Mouse (Mus musculus): ENCODE results near the gene Rhd. TPM values are rescaled to one million over a fixed set of nuclear protein-coding genes. Genes with fewer than 3 reads are reported as not detected.
"Not testable (repeated sequence)": the region's sequence is repeated elsewhere in the genome, so short reads cannot be mapped to it uniquely, and the experiment has no call there.

The Rhd gene
- polyA plus RNA-seq (2014; fragmentation: Nextera tagmentation; extraction: Ambion mirVana), result 1.8 and 2.1 TPM in 2 replicates

DNA sequence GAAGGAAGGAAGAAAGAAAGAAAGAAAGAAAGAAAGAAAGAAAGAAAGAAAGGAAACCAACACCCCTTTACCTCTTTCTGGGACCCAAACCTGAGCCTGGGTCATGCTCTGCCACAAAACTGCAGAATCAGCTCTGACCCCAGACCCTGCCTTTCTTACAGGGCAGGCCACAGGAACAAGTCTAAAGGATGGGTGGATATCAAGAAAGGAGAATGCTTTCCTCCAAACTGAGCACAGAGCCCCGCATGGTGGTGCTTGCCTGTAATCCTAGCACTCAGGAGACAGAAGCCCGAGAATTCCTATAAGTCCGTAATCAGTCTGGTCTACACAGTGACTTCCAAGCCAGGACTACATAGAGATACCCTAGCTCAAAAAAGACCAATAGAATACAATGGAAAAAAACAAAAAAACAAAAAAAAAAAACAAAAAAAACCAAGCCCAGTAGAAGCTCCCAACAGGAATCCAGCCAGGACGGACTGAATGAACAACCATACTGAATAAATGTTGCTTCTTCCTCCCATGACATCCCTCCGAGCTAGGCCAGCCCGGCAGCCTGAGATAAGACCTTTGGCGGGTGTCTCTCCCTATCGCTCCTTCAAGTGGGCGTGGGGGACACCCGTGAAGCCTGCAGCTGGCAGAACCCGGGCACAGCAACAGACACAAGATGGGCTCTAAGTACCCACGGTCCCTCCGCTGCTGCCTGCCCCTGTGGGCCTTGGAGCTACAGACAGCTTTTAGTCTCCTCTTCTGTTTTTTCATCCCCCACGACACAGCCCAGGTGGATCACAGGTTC, at the start of gene Rhd:
Gene Rhd (plus strand): TSS at position 600 of the 793 bp plus-strand sequence.
- Histone ChIP-seq H3K27me3 (ENCODE audit: control insufficient read depth, insufficient read depth, low read length) (0 out of 2 replicates have a peak, but pooled peaks cover 2% of the 10 kb centered on the region), H3K4me2 (ENCODE audit: low read depth, low read length) (no peak within 1 kb of the TSS), H3K4me3 (ENCODE audit: low read depth, low read length) (no peak within 1 kb of the TSS), H3K9ac (replicated peaks; ENCODE audit: low read depth, low read length) (no peak within 1 kb of the TSS), H3K4me1 (ENCODE audit: control insufficient read depth, insufficient read depth, low read length) (no peaks in the 10 kb centered on the region), H3K27ac (ENCODE audit: low read depth, low read length) (no peak within 1 kb of the TSS), H3K36me3 (ENCODE audit: control insufficient read depth, insufficient read depth, low read length) (no peaks in the 10 kb centered on the region), H3K9me3 (ENCODE audit: control insufficient read depth, low read length) (no peaks in the 10 kb centered on the region)
- WGBS, result 74% methylated on average over 14 of the region's 14 CpGs
- ATAC-seq (ENCODE audit: low read depth), result no peak

DNA sequence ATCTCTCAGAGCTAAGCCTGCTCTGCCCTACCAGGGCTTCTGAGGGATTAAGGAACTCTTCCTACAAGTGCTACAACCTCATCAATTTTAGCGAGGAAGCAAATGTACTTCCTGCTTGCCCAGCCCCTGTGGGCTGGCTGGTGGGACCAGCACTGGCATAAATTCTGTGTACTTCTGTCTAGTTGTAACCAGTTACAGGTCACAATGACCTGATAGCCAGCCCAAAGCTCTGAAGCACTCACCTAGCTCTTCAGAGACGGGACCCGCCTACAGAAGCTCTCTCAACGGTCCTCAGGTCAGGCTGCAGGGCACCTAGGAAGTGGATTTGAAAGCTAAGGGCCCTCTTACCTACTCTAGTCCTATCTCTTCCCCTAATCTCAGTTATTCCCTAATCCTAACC, 46.6 kb upstream of the Rhd start:
- 96% methylated on average over 4 of the region's 4 CpGs for WGBS
- Histone ChIP-seq H3K4me3 (ENCODE audit: low read depth, low read length) (no peak overlapping the region), H3K27me3 (ENCODE audit: control insufficient read depth, insufficient read depth, low read length) (no peaks in the 10 kb centered on the region), H3K36me3 (ENCODE audit: control insufficient read depth, insufficient read depth, low read length) (no peaks in the 10 kb centered on the region; the same call in 1 of the 2 replicates), H3K9me3 (ENCODE audit: control insufficient read depth, low read length) (no peaks in the 10 kb centered on the region), H3K9ac (replicated peaks; ENCODE audit: low read depth, low read length) (no peak overlapping the region), H3K27ac (ENCODE audit: low read depth, low read length) (no peak overlapping the region), H3K4me2 (ENCODE audit: low read depth, low read length) (no peak overlapping the region), H3K4me1 (ENCODE audit: control insufficient read depth, insufficient read depth, low read length) (no peaks in the 10 kb centered on the region; the same call in 1 of the 2 replicates)
- ATAC-seq (ENCODE audit: low read depth), result no peak

DNA sequence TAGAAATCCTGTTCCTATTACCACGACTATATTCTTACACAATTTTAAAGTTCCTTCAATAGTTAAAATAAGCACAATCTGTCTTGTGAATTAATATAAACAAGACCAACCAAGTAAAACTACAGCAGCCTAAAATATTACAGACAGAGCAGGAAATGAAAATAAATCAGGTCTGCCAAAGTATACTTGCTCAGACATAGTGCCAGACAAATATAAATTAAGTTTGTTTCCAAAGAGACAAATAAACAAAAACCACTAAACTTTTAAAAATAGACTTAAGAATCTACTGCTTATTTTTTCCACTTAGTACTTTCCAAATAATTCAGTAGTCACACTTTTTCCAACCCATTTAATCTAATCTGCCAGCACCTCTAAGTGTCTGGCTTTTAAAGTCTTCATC, 43.3 kb upstream of the Rhd start:
- Histone ChIP-seq H3K4me1 (ENCODE audit: control insufficient read depth, insufficient read depth, low read length) (no peaks in the 10 kb centered on the region), H3K9ac (replicated peaks; ENCODE audit: low read depth, low read length) (no peak overlapping the region), H3K4me3 (ENCODE audit: low read depth, low read length) (no peak overlapping the region), H3K36me3 (ENCODE audit: control insufficient read depth, insufficient read depth, low read length) (peaks cover 5% of the 10 kb centered on the region; the same call in 1 of the 2 replicates), H3K27me3 (ENCODE audit: control insufficient read depth, insufficient read depth, low read length) (no peaks in the 10 kb centered on the region), H3K27ac (ENCODE audit: low read depth, low read length) (no peak overlapping the region), H3K9me3 (ENCODE audit: control insufficient read depth, low read length) (no peaks in the 10 kb centered on the region), H3K4me2 (ENCODE audit: low read depth, low read length) (no peak overlapping the region)
- ATAC-seq (ENCODE audit: low read depth), result no peak
- 84% methylated on average over 1 of the region's 1 CpGs for WGBS

DNA sequence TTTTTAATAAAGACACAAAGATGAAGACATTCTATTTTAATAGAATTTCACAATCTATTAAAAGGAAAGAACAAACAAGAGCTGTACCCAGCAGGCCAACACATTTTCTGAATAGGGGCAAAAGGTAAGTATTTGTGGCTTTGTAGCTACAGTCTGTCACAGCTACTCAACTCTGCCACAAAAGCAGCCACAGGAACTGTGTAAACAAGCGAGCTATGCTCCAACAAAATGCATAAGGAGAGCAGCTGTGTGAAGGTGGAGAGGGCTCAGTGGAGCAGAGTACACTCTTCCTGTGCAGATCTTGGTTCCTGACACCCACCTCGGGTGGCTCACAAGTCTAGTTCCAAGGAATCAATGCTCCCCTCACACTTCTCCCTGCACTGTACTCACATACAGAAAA, 40.8 kb upstream of the Rhd start:
- no peaks in the 10 kb centered on the region for H3K9me3 ChIP-seq (ENCODE audit: control insufficient read depth, low read length)
- no peaks in the 10 kb centered on the region for H3K27me3 ChIP-seq (ENCODE audit: control insufficient read depth, insufficient read depth, low read length)
- H3K4me2 ChIP-seq (ENCODE audit: low read depth, low read length), result no peak overlapping the region
- ATAC-seq (ENCODE audit: low read depth), result no peak
- no peak overlapping the region for H3K9ac ChIP-seq (replicated peaks; ENCODE audit: low read depth, low read length)
- WGBS, result 74% methylated on average over 2 of the region's 2 CpGs
- H3K27ac ChIP-seq (ENCODE audit: low read depth, low read length), result no peak overlapping the region
- H3K36me3 ChIP-seq (ENCODE audit: control insufficient read depth, insufficient read depth, low read length), result peaks cover 19% of the 10 kb centered on the region; the same call in 1 of the 2 replicates
- H3K4me3 ChIP-seq (ENCODE audit: low read depth, low read length), result no peak overlapping the region
- H3K4me1 ChIP-seq (ENCODE audit: control insufficient read depth, insufficient read depth, low read length), result no peaks in the 10 kb centered on the region

DNA sequence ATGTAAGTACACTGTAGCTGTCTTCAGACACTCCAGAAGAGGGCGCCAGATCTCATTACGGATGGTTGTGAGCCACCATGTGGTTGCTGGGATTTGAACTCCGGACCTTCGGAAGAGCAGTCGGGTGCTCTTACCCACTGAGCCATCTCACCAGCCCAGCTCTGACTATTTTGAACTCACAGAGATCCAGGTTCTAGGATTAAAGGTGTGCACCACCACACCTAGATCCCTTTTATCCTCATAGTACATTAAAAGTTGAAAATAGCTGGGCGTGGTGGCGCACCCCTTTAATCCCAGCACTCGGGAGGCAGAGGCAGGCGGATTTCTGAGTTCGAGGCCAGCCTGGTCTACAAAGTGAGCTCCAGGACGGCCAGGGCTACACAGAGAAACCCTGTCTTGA, 38.5 kb upstream of the Rhd start:
- not testable (repeated sequence) for H3K9me3 ChIP-seq (ENCODE audit: control insufficient read depth, low read length); H3K4me1 ChIP-seq (ENCODE audit: control insufficient read depth, insufficient read depth, low read length); H3K27ac ChIP-seq (ENCODE audit: low read depth, low read length); H3K27me3 ChIP-seq (ENCODE audit: control insufficient read depth, insufficient read depth, low read length); H3K9ac ChIP-seq (replicated peaks; ENCODE audit: low read depth, low read length); H3K4me3 ChIP-seq (ENCODE audit: low read depth, low read length); H3K4me2 ChIP-seq (ENCODE audit: low read depth, low read length); ATAC-seq (ENCODE audit: low read depth)
- H3K36me3 ChIP-seq (ENCODE audit: control insufficient read depth, insufficient read depth, low read length), result peaks cover 31% of the 10 kb centered on the region; the same call in 1 of the 2 replicates
- over 99% methylated on average over 10 of the region's 11 CpGs for WGBS

DNA sequence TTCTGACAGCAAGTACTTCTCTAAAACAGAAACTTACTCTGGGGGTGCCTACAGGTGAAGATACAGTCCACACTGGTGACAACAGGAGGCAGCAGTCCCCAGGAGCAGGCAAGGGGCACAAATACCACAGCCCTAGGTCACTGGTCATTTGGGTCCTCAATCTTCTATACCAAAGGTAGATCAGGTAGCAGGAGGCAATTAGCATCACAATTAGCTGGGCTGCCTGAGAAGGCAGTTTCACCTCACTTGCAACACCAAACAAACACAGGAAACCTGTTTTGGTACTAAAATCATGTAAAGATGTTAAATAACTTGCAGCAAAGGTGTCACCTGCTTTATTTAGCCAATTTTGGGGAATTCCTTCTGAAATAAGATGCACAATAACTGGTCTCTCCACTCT, 38.0 kb upstream of the Rhd start:
- Histone ChIP-seq H3K9ac (replicated peaks; ENCODE audit: low read depth, low read length) (no peak overlapping the region), H3K27ac (ENCODE audit: low read depth, low read length) (no peak overlapping the region), H3K27me3 (ENCODE audit: control insufficient read depth, insufficient read depth, low read length) (no peaks in the 10 kb centered on the region), H3K4me3 (ENCODE audit: low read depth, low read length) (no peak overlapping the region), H3K9me3 (ENCODE audit: control insufficient read depth, low read length) (no peaks in the 10 kb centered on the region), H3K4me1 (ENCODE audit: control insufficient read depth, insufficient read depth, low read length) (no peaks in the 10 kb centered on the region), H3K4me2 (ENCODE audit: low read depth, low read length) (no peak overlapping the region), H3K36me3 (ENCODE audit: control insufficient read depth, insufficient read depth, low read length) (peaks cover 34% of the 10 kb centered on the region; the same call in 1 of the 2 replicates)
- ATAC-seq (ENCODE audit: low read depth), result no peak

DNA sequence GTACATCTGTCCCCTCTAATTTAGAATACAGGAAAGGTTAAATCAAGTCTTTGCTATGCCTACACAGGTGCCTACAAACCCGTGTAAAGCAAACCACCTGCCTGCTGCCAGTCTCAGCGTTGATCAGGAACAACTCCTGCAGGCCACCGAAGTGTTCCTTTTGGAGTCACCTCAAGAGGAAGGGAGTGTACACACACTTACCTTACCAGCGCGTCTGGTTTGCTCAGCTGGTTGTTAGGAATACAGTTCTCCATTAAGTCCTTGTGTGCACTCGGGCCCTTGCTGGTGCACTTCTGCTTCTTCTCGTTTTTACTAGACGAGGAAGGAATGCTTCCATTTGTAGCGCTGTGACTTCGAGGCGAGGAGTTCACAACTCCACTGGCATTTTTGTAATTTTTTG, 36.5 kb upstream of the Rhd start:
- WGBS, result 92% methylated on average over 11 of the region's 11 CpGs
- ATAC-seq (ENCODE audit: low read depth), result no peak
- H3K36me3 ChIP-seq (ENCODE audit: control insufficient read depth, insufficient read depth, low read length), result peaks cover 34% of the 10 kb centered on the region; the same call in 1 of the 2 replicates
- no peaks in the 10 kb centered on the region for H3K9me3 ChIP-seq (ENCODE audit: control insufficient read depth, low read length)
- no peak overlapping the region for H3K4me3 ChIP-seq (ENCODE audit: low read depth, low read length)
- no peaks in the 10 kb centered on the region for H3K27me3 ChIP-seq (ENCODE audit: control insufficient read depth, insufficient read depth, low read length)
- H3K9ac ChIP-seq (replicated peaks; ENCODE audit: low read depth, low read length), result no peak overlapping the region
- H3K27ac ChIP-seq (ENCODE audit: low read depth, low read length), result no peak overlapping the region
- H3K4me2 ChIP-seq (ENCODE audit: low read depth, low read length), result no peak overlapping the region
- H3K4me1 ChIP-seq (ENCODE audit: control insufficient read depth, insufficient read depth, low read length), result no peaks in the 10 kb centered on the region

DNA sequence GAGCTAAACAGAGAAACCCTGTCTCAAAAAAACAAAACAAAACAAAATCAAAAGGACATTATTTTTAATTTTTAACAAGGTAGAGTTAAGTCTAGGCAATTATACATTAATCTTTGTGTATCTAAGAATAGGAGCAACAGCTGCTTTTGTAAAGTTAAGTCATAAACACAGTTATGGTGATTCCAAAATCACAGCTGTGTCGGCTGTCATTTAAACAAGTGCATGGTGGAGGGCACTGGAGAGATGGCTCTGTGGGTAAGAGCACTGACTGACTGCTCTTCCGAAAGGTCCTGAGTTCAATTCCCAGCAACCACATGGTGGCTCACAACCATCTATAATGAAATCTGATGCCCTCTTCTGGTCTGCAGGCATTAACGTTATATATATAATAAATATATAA, 32.4 kb upstream of the Rhd start:
- H3K36me3 ChIP-seq (ENCODE audit: control insufficient read depth, insufficient read depth, low read length), result peaks cover 28% of the 10 kb centered on the region
- no peak overlapping the region for H3K4me3 ChIP-seq (ENCODE audit: low read depth, low read length)
- ATAC-seq (ENCODE audit: low read depth), result no peak
- no peak overlapping the region for H3K9ac ChIP-seq (replicated peaks; ENCODE audit: low read depth, low read length)
- no peaks in the 10 kb centered on the region for H3K9me3 ChIP-seq (ENCODE audit: control insufficient read depth, low read length)
- WGBS, result 91% methylated on average over 3 of the region's 3 CpGs
- H3K4me2 ChIP-seq (ENCODE audit: low read depth, low read length), result no peak overlapping the region
- no peaks in the 10 kb centered on the region for H3K27me3 ChIP-seq (ENCODE audit: control insufficient read depth, insufficient read depth, low read length)
- H3K4me1 ChIP-seq (ENCODE audit: control insufficient read depth, insufficient read depth, low read length), result no peaks in the 10 kb centered on the region
- no peak overlapping the region for H3K27ac ChIP-seq (ENCODE audit: low read depth, low read length)

DNA sequence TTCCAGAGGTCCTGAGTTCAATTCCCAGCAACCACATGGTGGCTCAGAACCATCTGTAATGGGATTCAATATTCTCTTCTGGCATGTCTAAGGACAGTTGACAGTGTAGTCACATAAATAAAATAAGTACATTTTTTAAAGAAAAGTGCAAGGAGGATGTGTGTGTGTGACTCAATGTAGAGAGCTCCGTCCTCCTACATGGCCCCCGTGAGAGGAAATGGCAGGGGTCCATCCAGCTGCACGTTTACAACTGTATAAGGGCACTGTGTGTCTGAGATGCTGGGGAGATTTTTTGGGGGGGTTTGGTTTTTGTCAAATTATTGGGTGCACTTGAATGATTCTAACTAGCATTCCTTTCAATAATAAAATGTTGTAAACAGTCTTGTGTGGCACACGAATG, 28.9 kb upstream of the Rhd start:
- no peak overlapping the region for H3K27ac ChIP-seq (ENCODE audit: low read depth, low read length)
- H3K9me3 ChIP-seq (ENCODE audit: control insufficient read depth, low read length), result no peaks in the 10 kb centered on the region
- ATAC-seq (ENCODE audit: low read depth), result no peak
- no peaks in the 10 kb centered on the region for H3K4me1 ChIP-seq (ENCODE audit: control insufficient read depth, insufficient read depth, low read length)
- 81% methylated on average over 4 of the region's 4 CpGs for WGBS
- H3K4me3 ChIP-seq (ENCODE audit: low read depth, low read length), result no peak overlapping the region
- no peak overlapping the region for H3K9ac ChIP-seq (replicated peaks; ENCODE audit: low read depth, low read length)
- H3K27me3 ChIP-seq (ENCODE audit: control insufficient read depth, insufficient read depth, low read length), result no peaks in the 10 kb centered on the region
- no peak overlapping the region for H3K4me2 ChIP-seq (ENCODE audit: low read depth, low read length)
- H3K36me3 ChIP-seq (ENCODE audit: control insufficient read depth, insufficient read depth, low read length), result peaks cover 12% of the 10 kb centered on the region

Data from neural tube, embryonic 14.5 days (tissue).